Mouse (Mus musculus) adrenal gland, adult (tissue): ENCODE measurements around the gene Mansc4.

Experiments used
- DNase-seq, 2 experiments: peaks; one replicate each; pipeline ENCODE4 v3.0.0; 2022 to 2023; ENCODE audit warnings: low spot score in 1 of 2; ENCODE audit not compliant: inconsistent age in 2 of 2

The Mansc4 gene

DNA sequence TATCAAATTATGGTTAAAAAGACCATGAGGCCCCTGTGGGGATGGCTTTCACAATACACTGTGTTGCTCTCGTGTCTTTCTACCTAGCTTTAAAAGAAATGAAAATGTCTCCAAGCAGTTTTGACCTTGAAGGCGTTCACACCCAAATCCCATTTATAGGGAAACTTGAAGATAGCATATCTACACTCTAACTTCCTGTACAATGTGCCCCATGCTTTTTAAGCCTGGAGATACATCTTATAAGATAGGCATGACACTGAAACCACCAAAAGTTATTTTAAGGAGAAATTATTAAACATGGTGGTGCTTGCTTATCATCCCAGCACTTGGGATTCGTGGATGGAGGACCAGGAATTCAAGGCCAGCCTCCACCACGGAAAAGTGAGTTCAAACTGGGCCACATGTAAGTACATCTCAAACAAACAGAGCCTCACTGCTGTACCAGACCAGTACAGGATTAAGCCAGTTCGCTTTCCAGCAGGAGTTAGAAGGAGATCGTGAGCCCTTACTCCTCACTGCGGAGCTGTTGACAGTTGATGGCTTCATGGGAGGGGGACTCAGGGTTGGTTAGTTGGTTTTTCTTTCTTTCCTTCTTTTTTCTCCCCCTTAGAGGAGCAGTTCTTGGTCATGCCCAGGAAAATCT lies 1.3 kb downstream of the Mansc4 start:
- no peak for DNase-seq

DNA sequence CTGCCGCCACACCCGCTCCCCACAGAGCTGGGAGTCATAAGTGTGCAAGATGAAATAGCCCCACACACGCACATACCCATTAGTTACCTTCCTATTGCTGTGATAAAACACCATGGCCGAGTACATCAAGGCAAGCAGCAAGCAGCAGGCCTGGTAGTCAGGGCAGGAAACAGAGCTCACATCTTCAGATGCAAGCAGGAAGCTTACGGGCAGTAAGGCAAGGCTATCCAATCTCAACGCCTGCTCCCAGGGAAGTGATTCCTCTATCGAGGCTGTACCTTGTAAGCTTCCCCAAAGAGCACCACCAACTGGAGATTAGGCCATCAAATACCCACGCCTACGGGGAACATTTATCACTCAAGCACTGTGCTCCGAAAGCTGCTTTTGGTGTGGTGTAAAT lies 6.9 kb downstream of the Mansc4 start:
- DNase-seq = no peak

DNA sequence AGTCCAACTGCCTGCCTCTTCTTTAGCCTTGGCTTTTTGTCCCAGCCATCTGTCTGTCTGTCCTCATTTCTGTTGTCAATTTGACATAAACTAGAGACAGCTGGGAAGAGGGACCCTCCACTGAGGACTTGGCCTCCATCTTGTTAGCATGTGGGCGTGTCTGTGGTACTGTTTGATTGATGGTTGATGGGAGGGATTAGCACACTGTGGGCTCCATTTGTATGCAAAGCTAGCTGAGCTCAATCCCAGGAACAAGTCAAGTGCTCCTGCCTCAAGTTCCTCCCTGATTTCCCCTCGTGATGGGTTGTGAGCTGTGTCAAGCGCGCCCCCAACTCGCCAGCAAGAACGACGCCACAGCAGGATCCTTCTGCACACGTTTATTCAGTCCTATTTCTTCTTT lies 10.0 kb downstream of the Mansc4 start:
- no peak for DNase-seq

DNA sequence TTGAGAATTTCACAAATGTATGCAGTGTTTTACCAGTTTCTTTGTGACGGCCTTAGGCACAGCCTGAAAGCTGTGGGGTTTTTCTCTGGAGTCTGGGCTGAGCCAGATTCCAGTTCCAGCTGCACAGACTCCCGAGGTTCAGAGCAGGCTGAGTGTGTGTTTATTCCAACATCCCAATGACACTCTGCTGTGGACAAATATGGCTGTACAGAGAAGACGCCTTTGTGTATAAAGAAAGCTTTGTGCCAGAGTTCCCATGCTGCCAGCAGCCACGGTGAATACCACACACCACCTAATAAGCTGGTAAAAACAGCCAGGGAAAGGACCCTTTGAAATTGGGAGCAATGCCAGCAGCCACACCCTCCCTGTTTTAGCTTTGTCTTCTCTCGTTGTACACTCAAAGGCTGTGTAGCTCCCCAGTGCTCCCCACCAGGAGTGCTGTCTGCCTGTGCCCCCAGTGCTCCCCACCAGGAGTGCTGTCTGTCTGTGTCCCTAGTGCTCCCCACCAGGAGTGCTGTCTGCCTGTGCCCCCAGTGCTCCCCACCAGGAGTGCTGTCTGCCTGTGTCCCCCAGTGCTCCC lies 10.9 kb downstream of the Mansc4 start:
- DNase-seq = no peak

DNA sequence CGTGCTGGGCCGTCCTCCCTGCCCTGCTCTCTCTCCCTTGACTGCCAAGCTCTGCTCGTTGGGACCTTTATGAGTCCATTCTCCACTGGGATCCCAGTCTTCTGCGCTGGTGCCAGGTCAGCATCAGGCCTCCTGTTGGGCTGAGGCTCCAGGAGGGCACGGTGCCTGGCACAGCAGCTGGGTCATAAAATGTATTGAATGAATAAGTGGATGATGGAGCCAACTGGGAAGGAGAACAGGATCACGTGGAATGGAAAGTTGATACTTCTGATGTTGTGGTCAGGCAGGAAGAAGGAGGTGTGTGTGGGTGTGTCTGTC lies 21.9 kb downstream of the Mansc4 start:
- peak in 1 of 2 experiments; percentile 61 for DNase-seq

DNA sequence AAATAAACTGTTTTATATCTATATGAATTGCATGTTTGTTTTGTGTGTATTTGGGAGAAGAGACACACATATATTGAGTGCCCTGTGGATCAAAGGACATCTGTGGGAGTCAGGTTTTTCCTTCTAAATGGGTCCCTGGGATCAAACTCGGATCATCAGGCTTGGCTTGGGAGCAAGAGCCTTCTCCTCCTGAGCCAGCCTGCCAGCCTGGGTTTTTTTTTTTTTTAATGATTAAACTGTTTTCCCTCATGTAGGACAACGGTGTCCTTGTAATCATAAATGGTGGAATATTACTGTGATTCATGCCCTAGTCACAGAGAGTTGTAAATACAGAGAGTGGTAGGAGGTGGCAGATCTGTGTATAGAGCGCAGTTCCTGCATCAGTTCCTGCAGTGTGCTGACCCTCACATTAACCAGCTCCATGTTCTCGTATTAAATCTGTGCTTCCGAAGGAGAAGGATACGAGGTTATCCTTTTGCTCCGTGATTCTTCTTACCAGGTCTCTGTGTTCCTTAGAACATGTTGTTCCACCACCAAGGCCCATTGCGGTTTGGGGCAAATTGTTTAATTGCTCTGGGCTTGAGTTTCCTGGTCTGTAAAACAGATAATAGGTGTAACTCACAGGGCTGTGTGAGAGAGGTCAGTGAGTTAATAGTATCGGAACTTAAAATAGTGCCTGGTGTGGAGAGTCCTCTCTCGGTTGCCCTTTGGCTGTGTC lies 22.4 kb downstream of the Mansc4 start:
- DNase-seq = peak; percentile 68 to 76

DNA sequence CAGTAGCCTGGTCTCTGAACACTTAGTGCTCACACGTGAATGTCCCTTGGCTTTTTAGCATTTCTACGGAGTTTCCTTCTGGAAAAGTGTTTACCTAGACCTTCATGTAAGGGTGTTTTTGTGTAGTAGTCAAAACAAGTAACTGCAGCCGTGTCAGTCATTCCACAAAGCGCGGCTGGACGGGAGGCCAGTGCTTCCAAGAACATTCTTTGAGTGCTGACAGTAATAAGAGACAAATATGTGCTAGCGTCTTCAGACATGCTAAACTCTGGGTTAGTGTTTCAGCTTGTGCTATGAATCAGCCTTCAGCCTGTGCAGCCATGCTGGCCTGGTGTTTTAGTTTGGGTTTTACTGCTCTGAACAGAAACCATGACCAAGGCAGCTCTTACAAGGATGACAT lies 24.1 kb downstream of the Mansc4 start:
- no peak for DNase-seq

DNA sequence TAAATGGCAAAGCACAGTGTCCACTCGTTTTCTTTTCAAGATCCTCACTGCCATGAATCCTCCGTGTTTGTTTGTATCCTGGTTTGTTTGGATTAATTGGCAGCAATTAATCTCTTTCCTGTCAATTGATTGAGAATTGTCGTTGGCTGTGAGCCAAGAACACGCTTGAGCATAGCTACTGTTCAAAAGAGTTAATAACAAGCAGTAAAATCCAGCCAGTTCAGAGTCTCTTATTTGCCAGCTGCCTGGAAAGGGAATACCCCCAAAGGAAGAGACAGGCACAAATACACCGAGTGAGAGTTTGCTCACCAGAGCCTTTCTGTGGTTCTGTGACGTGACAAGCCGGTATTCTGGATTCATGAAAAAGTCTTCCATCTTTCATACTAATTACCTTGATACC lies 24.8 kb downstream of the Mansc4 start:
- DNase-seq = no peak

DNA sequence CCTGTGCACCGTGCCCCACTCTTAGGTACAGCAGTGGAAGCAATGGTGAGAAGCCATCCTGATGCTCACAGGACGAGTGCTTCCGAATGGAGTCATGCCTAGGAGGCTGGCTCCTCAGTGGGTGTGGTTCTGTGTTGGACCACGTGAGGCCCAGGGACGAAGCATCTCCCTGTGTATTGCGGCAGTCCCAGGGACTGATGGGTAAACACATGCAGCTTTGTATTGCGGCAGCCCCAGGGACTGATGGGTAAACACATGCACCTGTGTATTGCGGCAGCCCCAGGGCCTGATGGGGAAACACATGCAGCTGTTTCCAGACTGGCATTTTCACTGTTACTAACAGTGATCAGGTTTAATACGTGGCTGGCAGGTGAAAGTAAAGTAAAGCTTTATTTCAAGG lies 25.2 kb downstream of the Mansc4 start:
- no peak for DNase-seq

DNA sequence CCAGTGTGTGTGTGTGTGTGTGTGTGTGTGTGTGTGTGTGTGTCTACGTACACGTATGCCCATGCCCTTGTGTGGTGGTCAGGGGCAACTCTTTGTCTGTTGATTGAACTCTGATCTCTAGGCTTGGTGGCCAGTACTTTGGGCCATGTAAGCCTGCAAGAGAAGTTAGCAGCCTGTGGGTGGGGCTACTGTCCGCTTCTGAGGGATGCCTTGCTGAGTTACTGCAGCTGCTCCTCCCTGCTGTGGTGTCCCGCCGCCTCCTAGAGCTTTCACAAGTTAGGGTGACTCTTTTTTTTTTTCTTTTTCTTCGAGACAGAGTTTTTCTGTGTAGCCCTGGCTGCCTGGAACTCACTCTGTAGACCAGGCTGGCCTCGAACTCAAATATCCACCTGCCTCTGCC lies 27.5 kb downstream of the Mansc4 start:
- no peak for DNase-seq

DNA sequence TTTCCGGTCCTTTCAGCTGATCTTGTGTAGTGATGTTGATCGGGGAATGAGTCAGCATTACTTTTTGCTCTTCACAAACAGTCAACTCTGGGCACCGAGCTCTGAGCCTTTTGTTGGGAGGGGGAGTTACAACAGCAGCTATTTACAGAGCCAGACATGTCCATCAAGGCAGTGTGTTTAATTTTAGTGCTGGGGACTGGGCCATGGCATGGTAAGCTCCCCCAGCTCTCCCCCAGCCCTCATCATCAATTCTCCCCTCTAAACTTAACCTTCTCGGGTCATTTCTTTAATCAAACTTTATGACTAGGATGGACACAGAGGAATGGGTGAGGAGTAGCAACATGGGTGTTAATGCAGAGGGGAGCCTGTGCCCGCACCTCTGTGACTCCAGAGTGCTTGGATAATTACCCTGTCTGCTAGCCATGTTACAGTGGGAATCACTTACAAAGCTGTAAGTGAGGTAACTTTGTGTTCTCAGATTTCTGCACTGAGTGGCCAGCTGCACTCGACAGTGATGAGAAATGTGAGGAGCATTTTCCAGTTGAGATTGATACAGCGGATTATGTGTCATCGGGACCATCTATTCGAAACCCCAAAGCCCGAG lies 31.4 kb downstream of the Mansc4 start:
- DNase-seq = no peak

DNA sequence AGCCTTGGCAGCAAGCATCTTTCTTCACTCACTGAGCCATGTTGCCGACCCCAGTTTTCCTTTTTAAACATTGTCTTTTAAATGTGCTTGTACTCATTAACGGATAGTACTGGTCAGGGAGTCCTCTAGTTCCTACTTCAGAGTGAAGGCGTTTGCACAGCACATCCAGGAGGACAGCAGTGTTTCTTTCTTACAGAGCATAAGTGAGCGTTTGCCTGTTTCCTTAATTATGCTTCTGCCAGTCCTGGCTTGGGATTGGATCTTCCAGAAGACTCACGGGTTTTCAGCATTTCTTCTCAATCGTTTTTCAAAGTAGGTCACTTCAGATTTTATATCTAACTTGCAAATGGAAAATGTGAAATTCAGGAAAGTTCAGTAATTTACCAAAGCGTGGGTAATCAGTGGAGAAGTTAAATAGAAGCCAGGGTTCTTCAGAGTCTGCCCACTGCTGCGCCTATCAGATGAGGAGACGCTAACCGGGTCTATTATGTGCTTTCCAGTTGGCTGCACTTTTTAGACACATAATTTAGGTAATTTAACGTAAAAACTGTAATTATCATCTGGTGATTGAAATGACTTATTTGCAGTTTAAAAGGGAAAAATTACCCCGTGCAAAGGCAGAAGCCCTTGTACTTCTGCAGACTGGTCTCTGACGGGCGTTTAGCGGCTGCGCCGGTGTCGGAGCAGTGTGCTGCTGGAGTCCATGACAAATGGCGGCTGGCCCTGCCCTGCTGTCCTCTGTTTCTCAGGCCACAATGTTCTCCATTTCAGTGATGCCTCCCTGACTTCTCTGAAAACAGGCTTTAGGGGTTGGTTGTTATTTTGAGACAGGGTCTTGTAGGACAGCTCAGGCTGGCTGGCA lies 32.8 kb downstream of the Mansc4 start:
- no peak for DNase-seq

DNA sequence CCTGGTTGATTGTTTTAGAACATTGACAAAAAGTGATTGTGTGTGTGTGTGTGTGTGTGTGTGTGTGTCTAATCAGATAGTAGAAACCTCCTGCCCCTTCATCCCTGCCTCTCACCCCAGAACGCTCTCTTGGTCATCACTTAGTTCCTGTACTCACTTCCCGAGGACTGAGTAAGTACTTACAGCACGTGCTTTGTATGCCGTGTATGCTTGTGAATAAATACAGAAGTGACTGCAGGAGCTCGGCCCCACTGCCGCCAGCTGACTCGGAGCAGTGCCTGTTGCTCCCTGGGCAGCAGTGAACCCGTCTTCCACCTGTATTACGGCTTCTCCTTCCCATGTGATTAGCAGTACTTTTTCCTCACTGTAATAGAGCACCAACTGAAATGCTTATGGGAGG lies 34.4 kb downstream of the Mansc4 start:
- no peak for DNase-seq

DNA sequence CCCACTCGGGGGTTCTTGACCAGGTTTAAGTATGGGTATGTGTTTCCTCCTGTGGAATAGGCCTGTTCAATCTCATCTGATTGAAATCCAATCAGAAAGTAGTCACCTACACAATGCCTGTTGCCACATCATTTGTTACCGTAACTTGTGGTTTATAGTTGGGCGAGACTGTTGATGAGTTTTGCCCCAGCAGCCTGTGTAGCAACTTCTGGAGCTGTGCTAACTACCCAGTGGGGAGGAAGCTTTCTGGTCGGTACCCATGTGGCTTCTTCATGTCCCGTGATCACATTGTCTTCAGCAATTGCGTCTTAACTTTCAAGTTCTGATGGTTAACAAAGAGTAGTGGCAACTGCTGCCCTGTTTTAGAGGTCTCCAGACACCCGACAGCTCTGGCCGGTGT lies 35.2 kb downstream of the Mansc4 start:
- no peak for DNase-seq

DNA sequence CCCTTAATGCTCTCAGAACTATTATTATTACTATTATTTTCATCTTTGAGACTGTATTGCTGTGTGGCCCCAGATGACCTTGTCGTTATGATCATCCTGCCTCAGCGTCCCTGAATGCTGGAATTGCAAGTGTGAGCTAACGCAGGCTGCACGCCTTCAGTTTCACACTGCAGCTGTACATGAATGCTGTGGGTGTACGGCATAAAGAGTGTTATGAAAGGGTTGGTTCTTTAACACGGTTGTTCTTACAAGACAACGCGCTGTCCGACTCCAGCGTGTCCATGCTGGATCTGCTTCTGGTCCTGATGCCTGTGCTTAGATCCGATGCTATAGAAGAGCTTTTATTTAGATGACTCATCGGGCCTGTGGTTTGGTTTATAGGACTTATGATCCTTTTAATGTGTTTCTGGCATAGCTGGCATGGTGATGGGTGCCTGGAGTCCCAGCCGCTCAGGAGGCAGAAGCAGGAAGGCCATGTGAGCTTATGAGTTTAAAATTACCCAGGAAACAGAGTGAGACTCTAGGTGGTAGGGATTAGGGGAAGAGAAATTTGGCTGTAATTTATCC lies 37.5 kb downstream of the Mansc4 start:
- DNase-seq = no peak

DNA sequence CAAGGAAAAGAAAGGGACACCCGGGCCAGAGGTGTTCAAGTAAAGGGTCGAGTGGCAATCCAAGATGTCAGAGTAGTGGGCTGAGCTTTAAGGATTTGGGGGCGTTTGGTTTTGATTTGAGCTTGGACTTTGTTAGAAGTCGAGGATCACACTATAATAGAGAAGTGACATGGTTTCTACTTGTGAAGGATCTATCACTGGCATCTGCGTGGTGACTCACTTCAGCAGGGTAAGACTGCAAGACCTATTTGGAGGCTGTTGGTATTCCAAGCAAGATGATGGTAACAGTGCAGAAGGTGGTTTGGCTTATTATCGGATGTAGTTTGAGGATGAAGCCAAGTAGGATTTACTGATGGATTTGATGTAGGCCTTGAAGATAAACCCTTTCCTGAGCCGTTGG lies 43.2 kb downstream of the Mansc4 start:
- DNase-seq = peak in 1 of 2 experiments; percentile 49

DNA sequence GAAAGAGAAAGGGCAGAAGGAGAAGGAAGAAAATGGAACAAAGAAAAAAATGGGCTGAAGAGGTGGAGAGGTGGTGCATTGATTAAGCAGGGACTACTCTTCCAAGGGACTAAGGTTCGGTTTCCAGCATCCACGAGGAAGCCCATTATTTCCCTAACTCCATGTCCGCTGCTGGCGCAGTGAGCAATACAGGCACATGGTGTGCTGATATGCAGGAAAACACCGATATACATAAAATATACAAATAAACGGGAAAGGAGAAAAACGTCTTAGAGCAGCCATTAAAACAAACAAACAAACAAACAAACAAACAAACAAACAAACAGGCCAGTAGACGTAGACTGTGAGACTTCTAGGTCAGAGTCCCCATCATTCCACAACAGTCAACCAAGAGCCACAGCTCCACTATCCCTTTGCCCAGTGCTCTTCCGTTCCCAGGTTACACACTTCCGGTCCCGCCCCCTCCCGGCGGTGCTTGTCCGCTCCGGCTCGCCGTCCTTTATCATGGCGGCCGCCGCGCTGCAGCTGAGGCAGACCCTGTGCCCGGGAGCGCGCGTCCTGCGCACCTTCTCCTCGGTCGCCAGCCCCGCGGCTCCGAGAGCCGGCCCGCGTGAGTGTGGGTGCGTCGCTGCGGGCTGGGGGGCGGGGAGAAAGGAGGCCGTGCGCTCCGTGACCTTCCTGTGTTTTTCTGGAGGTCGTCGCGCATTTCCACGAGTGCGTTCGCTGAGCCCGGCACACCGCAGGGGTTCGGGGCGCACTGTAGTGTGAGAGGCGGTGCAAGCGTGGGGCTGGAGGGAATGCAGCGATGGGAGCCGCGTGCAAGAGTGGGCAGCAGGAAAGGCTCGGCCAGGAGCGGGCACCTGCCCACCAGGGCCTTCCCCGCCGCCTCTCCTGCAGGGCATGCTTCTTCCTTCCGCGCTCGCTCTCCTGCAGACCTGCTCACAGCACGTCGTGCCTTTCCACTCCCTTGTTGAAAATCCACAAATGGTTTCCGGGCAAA lies 44.2 kb downstream of the Mansc4 start, which contains the start of gene Mrps35:
TSS of gene Mrps35 (plus strand) at position 474 of the 1,000 bp plus-strand sequence.
- peak; percentile 90 to 96 for DNase-seq

DNA sequence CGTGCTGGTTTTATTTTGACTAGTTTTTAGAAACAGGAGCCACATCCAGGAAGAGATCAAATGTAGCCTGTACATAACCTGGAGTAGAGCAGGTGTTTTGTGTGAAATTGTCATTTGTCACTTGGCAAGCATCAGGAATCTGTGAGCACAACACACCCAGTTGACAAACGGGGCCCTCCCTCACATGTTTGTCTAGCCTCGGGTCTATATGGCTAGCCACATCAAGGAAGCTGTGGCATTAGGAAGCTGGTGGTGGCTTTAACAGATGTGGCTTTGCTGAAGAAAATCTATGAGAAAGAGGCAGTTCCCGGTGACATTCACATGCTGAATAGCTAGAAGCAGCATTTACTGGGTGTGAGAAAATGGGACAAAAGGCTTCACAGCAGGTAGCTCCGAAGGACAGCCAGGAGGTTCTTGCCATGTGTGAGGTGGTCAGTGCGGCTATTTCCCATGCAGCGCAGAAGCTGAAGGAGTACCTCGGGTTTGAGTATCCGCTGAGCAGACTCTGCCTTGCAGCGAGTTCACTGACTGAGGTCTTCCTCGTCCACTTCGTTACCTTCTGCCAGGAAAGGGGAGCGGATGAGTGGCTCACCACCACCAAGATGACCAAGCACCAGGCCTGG lies 54.4 kb downstream of the Mansc4 start, which contains the start of gene Rep15:
TSS of gene Rep15 (plus strand) at position 282 of the 623 bp plus-strand sequence.
- no peak for DNase-seq
